Mouse (Mus musculus) erythroblast, adult 5-6 weeks (primary cell): ENCODE measurements around the gene Vmn1r48. TPM values are rescaled to one million over a fixed set of nuclear protein-coding genes. Genes with fewer than 3 reads are reported as not detected.
"Not testable (repeated sequence)": the region's sequence is repeated elsewhere in the genome, so short reads cannot be mapped to it uniquely, and the experiment has no call there.

ENCODE experiments used
- ATAC-seq: replicated peaks from 2 replicates; pipeline ENCODE4 v1.8.0; 2016; ENCODE audit warnings: moderate number of reproducible peaks, mild to moderate bottlenecking, moderate TSS enrichment, inconsistent platforms; ENCODE audit not compliant: poor library complexity, low FRiP score, severe bottlenecking
- total RNA-seq, 2 experiments: library from RNA; stranded (forward) in 1 of 2; stranded (reverse) in 1 of 2; fragments of 150-400 nt in 1 of 2; fragments of 200-764, 138-1000 nt in 1 of 2; gene quantifications; 2 replicates each; pipeline versions ENCODE4 v1.2.3 to v1.2.4; 2015 to 2017; ENCODE audit warnings: low replicate concordance in 2 of 2

The Vmn1r48 gene
- total RNA-seq (2015; ENCODE audit: low replicate concordance), result not detected in 2 replicates
- not detected in 2 replicates for total RNA-seq (2017; ENCODE audit: low replicate concordance)

DNA sequence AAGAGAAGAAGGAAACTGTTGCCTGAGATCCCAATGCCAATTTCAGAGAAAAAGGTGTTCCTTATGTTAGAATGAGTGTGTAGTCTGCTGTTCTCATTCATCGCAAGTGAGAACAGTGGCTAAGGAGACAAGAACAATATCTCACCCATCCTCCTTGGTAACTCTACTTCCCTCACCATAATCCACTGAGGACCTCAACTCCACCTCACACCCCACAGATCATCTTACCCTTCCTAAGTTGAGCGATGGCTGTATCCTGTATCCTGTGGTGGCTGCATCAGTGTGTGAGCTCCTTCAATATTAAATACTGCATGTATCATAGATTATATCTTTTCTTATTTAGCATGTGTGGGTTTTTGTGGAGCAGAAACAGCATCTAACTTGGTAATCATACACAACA lies at the start of gene Vmn1r48:
Gene Vmn1r48 (minus strand): TSS at position 101 of the 400 bp plus-strand sequence.
- ATAC-seq, result not testable (repeated sequence)

DNA sequence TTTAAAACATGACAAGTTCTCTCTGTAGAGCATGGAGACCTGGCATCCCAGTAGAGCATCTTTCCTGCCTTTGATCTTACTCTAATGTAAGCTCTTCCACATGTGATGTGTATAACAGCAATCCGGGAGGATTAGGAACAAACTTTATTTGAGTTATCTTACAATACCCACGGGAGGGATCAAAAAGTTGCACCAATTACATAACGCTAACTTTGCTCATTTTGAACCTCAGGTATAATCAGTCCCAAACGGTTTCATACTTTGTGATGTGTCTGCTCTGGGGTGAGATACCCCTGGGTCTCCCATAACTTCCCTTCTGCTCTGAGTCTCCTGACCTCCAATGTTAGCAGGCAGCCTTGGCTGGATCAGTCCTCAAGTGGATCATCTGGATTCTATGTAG lies 41.8 kb upstream of the Vmn1r48 start, which contains the start of gene Vmn1r49:
Gene Vmn1r49 (minus strand): TSS at position 101 of the 400 bp plus-strand sequence.
- ATAC-seq, result no peak

DNA sequence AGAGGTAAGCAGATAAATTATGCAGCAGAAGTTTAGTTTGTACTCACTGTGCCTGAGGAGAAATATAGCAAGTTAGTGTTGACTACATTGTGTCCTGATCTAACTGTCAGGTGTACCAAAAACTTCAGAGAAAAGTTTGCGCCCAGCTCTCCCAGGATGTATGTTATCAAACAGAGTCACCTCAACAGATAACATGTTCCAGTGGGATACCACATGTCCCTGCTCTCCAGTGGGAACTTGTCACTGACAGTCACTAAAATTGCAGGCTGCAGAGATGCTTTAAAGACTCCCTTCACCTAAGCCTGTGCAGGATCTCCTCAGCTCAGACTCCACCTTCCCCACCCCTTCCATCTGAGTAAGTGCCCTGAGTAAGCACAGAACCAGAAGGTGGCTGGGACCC lies 20.8 kb downstream of the Vmn1r48 start, which contains the start of gene Vmn1r47:
Gene Vmn1r47 (plus strand): TSS at position 301 of the 400 bp plus-strand sequence.
- not testable (repeated sequence) for ATAC-seq

DNA sequence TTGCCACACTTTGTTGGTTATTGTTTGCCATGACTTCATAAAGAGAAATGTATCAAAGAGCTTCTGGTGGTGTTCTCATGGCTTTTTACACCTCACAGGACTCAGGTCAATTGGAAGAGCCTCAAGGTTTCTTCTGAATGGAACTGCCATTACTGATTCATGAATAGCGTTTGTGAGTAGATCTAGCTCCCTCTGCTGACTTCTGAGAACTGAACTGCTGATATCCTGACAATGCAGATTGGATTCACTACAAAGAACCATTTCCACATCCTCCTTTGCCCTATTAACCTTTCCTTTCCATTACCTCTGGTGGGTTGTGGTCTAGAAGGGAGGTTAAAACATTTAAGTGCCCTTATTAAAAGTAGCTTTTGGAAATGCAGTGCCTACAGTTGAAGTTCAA lies 50.7 kb downstream of the Vmn1r48 start:
- ATAC-seq, result no peak

Other genes with a start within 250 kb of the Vmn1r48 start
- not detected in 2 replicates for gene Vmn1r42, start 160.4 kb downstream of the Vmn1r48 start, total RNA-seq (2015; ENCODE audit: low replicate concordance)
- gene Vmn1r42, start 160.4 kb downstream of the Vmn1r48 start, total RNA-seq (2017; ENCODE audit: low replicate concordance), result not detected in 2 replicates
- not detected in 2 replicates for gene Vmn1r43, start 160.4 kb downstream of the Vmn1r48 start, total RNA-seq (2015; ENCODE audit: low replicate concordance)
- not detected in 2 replicates for gene Vmn1r43, start 160.4 kb downstream of the Vmn1r48 start, total RNA-seq (2017; ENCODE audit: low replicate concordance)
- gene Vmn1r44, start 153.2 kb downstream of the Vmn1r48 start, total RNA-seq (2015; ENCODE audit: low replicate concordance), result not detected in 2 replicates
- not detected in 2 replicates for gene Vmn1r44, start 153.2 kb downstream of the Vmn1r48 start, total RNA-seq (2017; ENCODE audit: low replicate concordance)
- not detected in 2 replicates for gene Vmn1r45, start 96.2 kb downstream of the Vmn1r48 start, total RNA-seq (2015; ENCODE audit: low replicate concordance)
- not detected in 2 replicates for gene Vmn1r45, start 96.2 kb downstream of the Vmn1r48 start, total RNA-seq (2017; ENCODE audit: low replicate concordance)
- gene Vmn1r46, start 67.5 kb downstream of the Vmn1r48 start, total RNA-seq (2015; ENCODE audit: low replicate concordance), result not detected in 2 replicates
- gene Vmn1r46, start 67.5 kb downstream of the Vmn1r48 start, total RNA-seq (2017; ENCODE audit: low replicate concordance), result not detected in 2 replicates
- gene Vmn1r47, start 20.7 kb downstream of the Vmn1r48 start, total RNA-seq (2015; ENCODE audit: low replicate concordance), result 1.9 TPM in 1 of 2 replicates, not detected in the other
- 0.14 TPM in 1 of 2 replicates, not detected in the other for gene Vmn1r47, start 20.7 kb downstream of the Vmn1r48 start, total RNA-seq (2017; ENCODE audit: low replicate concordance)
- not detected in 2 replicates for gene Vmn1r49, start 41.7 kb upstream of the Vmn1r48 start, total RNA-seq (2015; ENCODE audit: low replicate concordance)
- 0.09 and 1.3 TPM in 2 replicates for gene Vmn1r49, start 41.7 kb upstream of the Vmn1r48 start, total RNA-seq (2017; ENCODE audit: low replicate concordance)
- not detected in 2 replicates for gene Vmn1r50, start 64.6 kb upstream of the Vmn1r48 start, total RNA-seq (2015; ENCODE audit: low replicate concordance)
- gene Vmn1r50, start 64.6 kb upstream of the Vmn1r48 start, total RNA-seq (2017; ENCODE audit: low replicate concordance), result not detected in 2 replicates
- not detected in 2 replicates for gene Vmn1r51, start 85.8 kb upstream of the Vmn1r48 start, total RNA-seq (2015; ENCODE audit: low replicate concordance)
- not detected in 2 replicates for gene Vmn1r51, start 85.8 kb upstream of the Vmn1r48 start, total RNA-seq (2017; ENCODE audit: low replicate concordance)
- gene Vmn1r52, start 138.0 kb upstream of the Vmn1r48 start, total RNA-seq (2015; ENCODE audit: low replicate concordance), result not detected in 2 replicates
- gene Vmn1r52, start 138.0 kb upstream of the Vmn1r48 start, total RNA-seq (2017; ENCODE audit: low replicate concordance), result not detected in 2 replicates
- not detected in 2 replicates for gene V1ra8, start 166.0 kb upstream of the Vmn1r48 start, total RNA-seq (2015; ENCODE audit: low replicate concordance)
- gene V1ra8, start 166.0 kb upstream of the Vmn1r48 start, total RNA-seq (2017; ENCODE audit: low replicate concordance), result not detected in 2 replicates
- gene Vmn1r53, start 187.6 kb upstream of the Vmn1r48 start, total RNA-seq (2015; ENCODE audit: low replicate concordance), result not detected in 2 replicates
- not detected in 2 replicates for gene Vmn1r53, start 187.6 kb upstream of the Vmn1r48 start, total RNA-seq (2017; ENCODE audit: low replicate concordance)
- not detected in 2 replicates for gene Vmn1r54, start 209.5 kb upstream of the Vmn1r48 start, total RNA-seq (2015; ENCODE audit: low replicate concordance)
- gene Vmn1r54, start 209.5 kb upstream of the Vmn1r48 start, total RNA-seq (2017; ENCODE audit: low replicate concordance), result not detected in 2 replicates